Mouse (Mus musculus): ENCODE data around the gene Lsg1. TPM values are rescaled to one million over a fixed set of nuclear protein-coding genes. Genes with fewer than 3 reads are reported as not detected.

Lsg1 gene
- total RNA-seq (2022) = 10 to 100 TPM; 18.7 to 24.6 (median 21.0) TPM

DNA sequence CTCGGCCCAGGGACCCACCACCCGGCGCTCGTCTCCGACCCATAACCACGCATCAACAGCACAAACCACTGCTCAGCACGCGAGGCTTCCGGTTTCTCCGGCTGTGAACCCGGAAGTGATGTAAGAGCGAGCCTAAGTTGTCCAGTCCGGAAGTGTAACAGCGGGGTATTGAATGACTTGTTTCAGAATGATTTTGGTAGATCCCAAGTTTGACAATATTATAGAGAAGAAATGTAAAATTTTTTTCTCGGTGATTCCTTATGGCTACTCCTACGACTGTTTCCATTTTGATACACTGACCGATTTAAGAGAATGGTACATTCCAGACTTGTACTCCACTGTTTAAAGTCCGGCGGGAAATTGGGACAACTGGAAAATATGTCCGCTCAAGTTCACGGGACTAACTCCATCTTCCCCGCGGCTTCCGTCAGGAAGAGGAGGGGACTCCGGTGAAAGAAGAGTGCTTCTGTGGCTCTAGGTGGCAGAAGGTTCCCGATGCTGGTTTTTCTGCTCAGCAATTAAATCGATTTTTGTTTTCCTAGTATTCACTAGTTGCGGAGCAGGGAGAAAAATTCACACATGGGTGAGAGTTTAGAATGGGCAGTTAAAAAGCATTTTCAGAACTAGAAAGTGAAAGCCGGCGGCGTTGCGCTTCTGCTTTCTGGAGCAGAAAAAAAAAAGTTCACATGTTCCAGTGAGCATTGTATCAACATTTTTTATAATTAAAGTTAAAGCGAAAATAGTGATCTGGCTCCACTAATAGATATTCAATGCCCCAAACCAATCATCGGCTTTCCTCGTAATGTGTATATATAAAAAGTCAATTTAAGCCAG lies at the start of gene Lsg1:
TSS of gene Lsg1 (minus strand) at position 99 of the 834 bp plus-strand sequence.
- peak; percentile 84 to 85 for DNase-seq (ENCODE audit: low spot score in 2 of 2)

DNA sequence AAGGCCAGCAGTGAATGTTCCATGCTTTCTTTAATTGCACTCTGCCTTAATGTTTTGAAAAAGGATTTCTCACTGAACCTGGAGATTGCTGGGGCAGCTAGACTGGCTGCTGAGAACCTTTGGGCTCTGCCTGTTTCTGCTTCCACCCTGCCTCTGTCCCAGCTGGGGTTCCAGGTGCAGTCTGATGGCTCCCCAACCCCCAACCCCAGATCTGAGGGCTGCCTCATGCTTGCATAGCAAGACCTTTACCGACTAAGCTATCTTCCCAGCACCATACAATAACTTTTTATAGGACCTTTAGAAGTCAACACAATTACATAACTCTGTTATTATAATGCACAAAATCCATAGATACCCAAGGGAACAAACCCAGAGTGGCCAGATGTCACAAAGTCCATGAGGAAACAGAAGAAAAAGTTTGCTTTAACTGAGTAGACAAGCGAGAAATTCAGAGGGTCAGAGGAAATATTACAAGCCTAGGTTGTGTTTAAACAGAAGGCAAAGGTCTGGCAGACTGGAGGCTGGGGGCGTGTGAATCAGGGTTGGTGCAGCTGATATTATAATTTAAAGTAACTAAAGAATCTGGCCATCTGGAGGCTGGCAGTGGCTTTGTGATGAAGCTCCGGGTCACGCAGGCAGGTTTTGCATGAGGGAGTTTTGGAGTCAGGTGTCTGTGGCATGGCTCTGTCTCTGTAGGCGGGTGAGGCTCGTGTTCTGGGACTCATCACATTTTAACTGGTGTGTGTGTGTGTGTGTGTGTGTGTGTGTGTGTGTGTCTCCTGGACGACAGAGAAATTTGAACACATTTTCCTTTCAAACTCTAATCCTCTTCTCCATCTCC lies 46.7 kb upstream of the Lsg1 start:
- no peak for DNase-seq (ENCODE audit: low spot score in 2 of 2)

DNA sequence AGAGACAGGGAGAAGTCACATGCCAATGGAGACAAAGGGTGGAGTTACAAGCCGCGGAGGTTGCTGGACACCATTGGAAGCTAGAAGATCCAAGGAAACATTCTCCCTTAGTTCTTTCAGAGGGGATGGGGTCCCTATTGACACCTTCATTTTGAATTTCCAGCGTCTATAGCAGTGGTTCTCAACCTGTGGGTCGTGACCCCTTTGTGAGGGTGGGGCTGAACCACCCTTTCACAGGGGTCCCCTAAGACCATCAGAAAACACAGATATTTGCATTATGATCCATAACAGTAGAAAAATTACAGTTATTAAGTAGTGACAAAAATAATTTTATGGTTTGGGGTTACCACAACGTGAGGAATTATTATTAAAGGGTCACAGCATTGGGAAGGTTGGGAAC lies 42.1 kb upstream of the Lsg1 start:
- DNase-seq (ENCODE audit: low spot score in 2 of 2) = no peak

DNA sequence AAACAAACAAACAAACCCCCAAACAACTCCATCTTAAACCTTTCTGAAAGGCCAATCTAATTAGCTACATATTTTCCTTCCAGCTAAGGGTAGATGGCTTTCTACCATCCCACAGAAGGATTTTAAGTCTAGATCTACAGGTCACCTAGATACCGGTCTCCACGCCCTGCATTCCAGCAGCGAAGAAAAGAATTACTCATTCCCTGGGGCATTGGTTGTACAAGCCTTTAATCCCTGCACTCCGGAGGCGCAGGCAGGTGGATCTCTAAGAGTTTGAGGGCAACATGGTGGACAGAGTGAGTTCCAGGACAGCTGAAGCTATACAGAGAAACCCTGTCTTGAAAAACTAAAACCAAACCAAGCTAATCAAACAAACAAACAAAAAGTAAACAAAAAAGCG lies 41.0 kb upstream of the Lsg1 start:
- no peak for DNase-seq (ENCODE audit: low spot score in 2 of 2)

DNA sequence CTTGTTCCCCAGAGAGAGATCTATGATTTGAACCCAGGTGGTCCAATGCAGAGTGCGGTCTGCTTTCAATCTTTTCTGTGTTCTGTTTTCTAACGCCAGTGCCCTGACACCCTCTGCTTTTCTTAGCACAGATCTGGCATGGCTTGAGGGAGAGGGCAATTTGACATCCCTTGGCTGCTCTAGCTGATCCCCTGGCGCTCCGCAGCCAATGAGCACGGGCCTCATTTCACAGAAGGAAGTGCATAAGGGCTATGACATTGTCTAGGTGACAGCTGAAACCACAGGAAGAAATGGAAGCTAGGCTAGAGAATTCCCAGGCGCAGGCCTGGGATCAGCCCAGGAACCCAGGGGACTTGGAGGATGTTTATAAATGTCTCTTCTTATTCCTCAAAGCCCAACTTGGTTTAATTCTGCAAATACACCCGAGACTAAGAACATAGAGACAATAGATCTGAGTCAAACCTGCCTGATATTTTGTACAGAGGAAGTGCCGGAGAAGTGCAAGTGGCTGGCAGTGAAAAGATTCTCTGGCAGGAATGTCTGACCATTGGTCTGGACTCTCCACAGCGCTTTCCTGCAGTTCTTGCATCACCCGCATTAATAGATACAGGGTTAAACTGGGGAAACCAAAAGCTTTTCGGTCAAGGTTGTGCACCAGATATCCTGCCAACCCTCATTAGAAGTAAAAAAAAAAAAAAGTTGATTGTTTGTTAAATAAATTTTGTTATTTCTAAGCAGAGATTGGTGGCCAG lies 40.4 kb upstream of the Lsg1 start:
- DNase-seq (ENCODE audit: low spot score in 2 of 2) = no peak

DNA sequence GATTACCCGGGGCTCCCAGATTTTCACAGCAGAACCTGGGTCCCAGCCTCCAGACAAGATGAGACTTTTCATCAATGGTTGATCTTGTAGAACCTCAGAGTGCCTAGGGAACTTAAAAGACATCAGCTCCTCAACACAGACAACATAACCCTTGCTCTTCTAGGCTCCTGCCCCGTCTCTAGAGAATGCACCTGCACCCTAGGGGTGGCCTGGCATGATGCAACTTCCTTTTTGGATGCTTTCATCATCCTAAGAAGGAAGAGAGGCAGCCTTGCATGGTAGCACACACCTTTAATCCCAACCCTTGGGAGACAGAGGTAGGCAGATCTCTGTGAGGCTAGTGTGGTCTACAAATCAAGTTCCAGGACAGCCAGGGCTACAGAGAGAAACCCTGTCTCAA lies 37.2 kb upstream of the Lsg1 start:
- DNase-seq (ENCODE audit: low spot score in 2 of 2) = no peak

DNA sequence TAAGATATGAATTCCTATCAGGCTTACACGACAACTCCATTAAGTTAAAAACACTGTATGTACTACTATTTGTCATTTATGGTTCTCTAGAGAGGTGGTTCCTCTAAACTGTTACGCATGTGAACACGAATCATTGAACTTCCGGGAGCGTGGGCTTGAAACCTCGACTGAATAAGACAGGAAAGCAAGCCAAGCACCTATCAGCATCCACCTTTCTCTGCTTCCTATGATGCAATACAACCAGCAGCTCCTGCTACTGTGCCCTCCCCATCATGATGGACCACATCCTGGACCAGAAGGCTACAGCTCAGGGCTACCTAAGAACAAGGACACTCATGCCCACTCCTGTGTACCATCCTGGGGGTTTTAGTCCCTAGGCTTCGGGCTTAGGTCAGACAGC lies 36.3 kb upstream of the Lsg1 start:
- DNase-seq (ENCODE audit: low spot score in 2 of 2) = no peak

DNA sequence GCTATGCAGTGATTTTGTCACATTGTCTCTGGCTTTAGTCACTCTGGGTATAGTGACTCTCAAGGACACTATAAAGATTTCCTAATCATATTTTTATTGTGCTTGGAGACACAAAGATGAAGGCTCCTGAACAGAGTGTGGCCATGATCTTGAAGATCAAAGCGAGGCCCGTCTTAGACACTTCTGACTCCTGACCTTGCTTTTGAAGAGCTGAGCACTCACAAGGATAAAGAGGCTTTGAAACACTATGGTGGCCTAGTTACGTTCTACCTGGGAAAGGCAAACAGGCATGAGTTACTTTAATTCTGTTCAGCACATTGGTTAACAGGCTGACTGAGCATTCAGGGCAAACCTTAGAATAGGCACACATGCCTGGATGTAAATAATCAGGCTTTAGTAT lies 28.9 kb upstream of the Lsg1 start:
- no peak for DNase-seq (ENCODE audit: low spot score in 2 of 2)

DNA sequence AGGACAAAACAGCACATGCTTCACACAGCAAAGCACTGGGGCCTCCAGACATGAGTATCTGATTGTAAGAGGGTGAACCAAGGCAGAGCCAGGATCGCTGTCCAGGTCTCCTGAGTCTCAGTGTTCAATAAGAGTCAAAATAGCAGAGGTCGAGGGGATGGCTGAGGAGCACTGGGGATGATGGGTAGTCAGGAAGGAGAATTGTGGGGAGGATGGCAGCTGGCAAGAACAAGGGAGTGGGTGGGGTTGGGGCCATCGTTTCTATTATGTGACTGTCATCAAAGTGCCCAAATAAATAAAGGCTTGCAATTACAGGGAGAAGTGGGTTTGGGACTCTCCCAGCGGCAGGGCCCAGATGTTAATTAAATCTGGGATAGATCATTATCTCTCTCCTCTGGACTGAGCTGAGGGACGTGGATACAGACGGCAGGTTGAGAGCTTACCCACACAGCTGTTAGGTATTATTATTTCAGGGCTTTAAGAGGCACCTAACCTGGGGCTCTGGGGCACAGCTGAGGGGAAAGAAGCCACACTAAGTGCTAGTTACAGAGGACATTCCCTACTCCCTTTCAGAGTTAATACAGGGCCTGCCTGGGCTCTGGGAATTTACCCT lies 27.4 kb upstream of the Lsg1 start:
- no peak for DNase-seq (ENCODE audit: low spot score in 2 of 2)

DNA sequence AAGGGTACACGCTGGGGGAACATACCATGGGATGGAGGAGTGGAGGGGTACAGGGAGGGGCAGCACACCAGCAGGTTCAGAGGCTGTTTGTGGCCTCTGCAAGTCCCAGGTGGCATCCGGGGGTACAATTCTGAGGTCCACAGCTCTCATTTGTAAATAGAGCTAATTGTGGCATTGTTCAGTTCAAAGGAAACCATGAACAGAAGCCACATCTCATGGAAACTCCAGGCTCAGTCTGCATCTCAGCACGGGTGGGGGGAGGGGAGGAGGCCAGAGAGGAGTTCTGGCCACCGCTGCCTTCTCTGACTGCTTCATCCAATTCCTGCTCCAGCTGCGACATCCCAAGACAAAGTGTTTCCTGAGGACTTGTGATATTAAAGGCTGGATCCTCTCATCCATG lies 26.7 kb upstream of the Lsg1 start:
- no peak for DNase-seq (ENCODE audit: low spot score in 2 of 2)

DNA sequence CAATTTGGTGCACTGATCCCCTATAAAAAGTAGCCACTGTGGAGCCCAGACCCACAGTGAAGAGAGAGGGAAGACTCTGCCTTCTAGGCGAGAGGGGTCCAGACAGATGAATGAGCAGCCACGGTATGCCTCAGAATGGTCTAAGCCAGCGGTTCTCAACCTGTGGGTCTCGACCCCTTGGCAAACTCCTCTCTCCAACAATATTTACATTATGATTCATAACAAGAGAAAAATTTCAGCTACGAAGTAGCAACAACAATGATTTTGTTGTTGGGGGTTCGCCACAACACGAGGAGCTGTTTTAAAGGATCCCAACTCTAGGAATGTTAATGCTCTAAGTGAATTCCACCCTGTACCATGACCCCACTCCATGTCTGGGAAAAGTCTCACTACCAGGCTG lies 25.7 kb upstream of the Lsg1 start:
- DNase-seq (ENCODE audit: low spot score in 2 of 2) = no peak

DNA sequence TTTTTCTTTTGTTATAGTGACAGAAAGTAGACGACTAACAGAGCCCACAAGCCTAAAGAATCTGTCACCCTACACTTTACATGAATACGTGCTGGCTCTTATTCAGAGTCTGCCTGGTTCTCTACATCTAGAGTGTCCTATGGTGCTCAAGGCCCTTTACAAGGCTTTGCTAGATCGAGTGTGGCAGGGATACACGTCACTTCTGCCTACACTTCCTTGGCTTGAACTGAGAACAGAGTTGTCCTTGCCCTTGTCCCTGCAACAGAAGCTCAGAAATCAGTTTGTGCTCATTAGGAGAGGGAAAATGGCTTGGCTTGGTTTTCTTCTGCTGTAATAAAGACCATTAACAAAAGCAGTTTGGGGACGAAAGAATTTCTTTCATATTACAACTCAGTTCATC lies 23.9 kb upstream of the Lsg1 start:
- no peak for DNase-seq (ENCODE audit: low spot score in 2 of 2)

DNA sequence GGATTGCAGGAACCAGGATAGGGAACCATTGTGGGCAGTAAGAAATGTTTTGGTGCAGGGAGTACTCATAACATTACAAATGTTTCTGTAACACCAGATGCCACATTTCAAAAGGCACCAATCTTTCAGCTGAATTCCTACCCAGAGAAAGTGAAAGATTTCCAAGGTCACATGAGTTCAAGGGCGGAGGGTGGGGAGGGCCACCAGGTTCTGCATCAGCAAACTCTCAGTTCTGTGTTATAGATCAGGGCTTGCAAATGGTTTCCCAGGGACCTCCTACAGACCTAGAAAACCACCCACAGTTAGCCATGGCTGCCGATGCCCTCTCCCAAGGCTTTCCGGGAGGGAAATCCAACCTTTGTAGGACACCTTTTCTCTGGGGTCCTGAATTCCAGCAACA lies 20.5 kb upstream of the Lsg1 start:
- DNase-seq (ENCODE audit: low spot score in 2 of 2) = no peak

DNA sequence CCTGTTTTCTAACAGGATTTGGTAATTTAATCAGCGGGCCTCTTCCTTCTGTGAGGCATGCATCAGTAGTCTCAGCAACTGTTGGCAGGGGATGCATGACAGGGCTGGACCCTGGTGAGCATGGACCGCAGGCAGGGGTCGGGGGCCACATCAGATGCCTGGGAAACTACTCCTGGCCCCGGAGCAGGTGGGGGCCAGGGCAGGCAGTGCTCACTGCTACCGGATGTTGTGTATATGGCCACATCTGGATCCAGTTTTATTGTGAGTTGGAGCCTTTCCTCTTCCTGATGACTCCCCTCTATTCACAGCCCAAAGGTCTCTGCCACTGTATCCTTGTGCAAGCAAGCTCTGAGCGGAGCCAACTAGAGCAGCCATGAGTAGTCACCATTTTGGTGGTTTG lies 18.1 kb upstream of the Lsg1 start:
- DNase-seq (ENCODE audit: low spot score in 2 of 2) = no peak

DNA sequence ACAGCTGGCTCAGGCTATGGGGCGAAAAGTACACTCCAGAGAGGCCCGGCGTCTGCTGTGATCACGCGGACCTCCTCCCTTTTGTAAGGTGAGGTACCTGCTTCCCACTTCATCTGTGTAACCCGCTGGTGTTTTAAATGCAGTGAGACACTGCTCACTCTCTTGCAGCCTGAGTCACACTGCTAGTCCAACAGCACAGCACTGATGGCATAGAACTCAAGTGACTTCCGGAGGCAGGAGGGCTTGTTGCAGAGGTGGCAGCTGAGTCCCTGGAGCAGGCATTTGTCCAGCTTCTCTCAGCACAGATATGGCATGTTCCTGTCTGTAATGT lies 17.4 kb upstream of the Lsg1 start:
- DNase-seq (ENCODE audit: low spot score in 2 of 2) = no peak

DNA sequence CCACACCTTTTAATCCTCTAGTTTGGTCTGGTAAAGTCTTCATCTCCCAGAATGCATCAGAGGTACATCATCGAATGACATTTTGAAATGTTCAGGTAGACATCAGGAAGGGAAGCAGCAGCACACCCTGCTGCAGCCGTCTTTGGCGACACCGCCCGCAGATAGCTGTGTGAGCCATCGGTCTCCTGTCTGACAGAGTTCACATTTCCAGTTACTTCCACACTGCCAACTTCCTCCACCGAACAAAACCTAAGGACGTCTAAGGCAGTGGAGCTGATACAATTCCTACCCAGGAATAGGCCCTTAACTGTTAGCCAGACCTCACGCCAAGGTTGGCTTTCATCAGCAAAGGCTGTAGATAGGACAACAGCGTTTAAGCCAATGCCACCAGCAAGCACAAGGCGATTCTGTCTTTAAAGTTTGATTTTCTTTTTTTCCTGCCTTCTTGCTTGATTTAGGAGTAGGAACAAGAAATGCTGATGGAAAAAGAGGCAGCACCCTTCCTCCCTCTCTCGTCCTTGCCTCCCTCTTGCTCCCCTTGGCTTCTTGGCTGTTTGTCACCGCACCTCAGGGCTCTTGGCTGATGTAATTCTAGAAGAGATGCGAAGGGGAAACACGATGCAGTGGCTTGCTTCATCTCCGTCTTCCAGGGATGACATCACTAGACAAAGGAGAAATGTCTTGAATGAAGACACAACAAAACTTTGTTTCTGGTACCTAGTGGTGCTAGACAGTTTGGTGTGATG lies 16.8 kb upstream of the Lsg1 start:
- DNase-seq (ENCODE audit: low spot score in 2 of 2) = no peak

DNA sequence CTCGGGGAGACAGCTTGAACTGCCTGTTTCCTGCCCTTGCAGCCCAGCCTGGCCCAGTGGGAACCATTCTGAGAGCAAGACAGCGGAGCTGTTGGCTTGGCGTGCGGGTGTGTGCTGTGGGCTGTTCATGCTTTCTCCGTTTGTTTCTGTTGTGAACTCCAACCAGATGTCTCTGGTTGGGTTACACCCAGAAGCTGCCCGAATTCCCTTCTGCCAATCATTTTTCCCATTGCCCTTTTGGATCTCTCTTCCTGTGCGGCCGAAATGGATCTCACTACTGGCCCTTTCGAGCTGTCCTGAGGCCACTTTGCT lies 16.1 kb upstream of the Lsg1 start:
- no peak for DNase-seq (ENCODE audit: low spot score in 2 of 2)

DNA sequence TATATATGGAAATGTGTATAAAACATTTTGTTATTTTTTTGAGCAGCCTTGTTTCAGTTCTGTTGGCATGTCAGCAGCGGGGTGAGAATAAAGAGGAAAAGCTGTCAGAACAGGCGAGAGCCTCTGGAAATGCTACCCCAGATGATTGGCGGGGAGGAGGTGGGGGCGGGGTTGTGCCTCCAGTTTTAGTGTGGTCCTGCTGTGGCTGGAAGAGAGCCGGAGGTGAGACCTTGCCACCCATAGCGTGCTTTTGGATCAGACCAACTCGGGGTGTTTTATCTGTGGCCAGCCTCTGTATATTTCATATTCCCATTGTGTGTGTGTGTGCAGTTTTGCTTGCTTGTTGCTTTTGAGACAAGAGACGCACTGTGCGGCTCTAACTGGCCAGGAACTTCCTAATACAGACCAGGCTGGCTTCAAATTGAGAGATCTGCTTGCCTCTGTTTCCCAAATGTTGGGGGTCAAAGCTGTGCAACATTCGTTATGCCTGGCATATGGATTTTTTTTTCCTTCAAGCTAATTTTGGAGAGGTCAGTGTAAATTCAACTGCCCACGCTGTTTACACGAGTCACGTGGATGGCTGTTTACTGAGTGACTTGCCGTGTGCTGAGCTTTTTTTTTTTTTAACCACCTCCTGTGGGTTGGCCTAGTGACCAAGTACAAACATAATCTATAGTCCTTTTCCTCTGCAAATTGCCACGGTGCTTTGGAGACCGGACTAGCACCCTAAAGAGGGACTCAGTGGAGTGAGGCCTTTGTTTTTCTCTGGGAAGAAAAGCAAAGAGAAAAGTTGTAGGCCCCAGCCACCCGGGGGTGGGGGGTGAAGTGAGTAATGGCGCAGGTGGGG lies 15.5 kb upstream of the Lsg1 start:
- no peak for DNase-seq (ENCODE audit: low spot score in 2 of 2)

DNA sequence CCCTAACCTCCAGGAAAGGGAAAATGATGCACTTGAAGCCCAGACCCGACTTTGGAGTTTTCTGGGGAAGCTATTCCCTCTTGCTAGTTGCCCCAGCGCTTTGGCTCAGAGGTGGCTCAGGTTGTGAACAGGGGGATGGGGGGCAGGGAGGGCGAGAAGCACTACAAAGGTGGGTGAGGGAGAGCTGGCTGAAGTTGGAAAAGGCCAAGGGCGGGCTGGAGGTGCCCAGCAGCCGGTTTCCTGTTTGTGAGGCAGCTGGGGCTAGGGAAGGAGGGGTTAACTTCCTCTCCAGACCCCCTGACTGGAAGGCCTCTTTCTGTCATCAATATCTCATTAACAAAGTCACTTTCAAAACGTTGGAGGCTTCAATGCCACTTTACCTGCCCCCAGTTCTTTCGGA lies 14.6 kb upstream of the Lsg1 start:
- DNase-seq (ENCODE audit: low spot score in 2 of 2) = no peak
